Mouse (Mus musculus) neural tube, embryonic 12.5 days (tissue): Measurements from ENCODE around the gene Pcsk5. TPM values are rescaled to one million over a fixed set of nuclear protein-coding genes. Genes with fewer than 3 reads are reported as not detected.

Experiments used
- ATAC-seq: fragments of 200-750 bp; cut with Nextera tagmentation; 2 replicates; pipeline ENCODE4 v1.8.0; 2017; ENCODE audit warnings: low read depth, mild to moderate bottlenecking, moderate TSS enrichment, moderate library complexity; ENCODE audit not compliant: low FRiP score
- H3K27ac ChIP-seq: fragments of 300-500 bp; sonication (generic); 2 replicates; pipeline ENCODE4 v1.5.1; 2016
- H3K27me3 ChIP-seq: fragments of 300-500 bp; sonication (generic); replicated peaks from 2 replicates; pipeline ENCODE4 v1.6.1; 2016; ENCODE audit warnings: mild to moderate bottlenecking
- H3K36me3 ChIP-seq: fragments of 300-500 bp; sonication (generic); 2 replicates; pipeline ENCODE4 v1.6.1; 2016; ENCODE audit warnings: mild to moderate bottlenecking
- H3K4me1 ChIP-seq: fragments of 300-500 bp; sonication (generic); 2 replicates; pipeline ENCODE4 v1.6.1; 2016
- H3K4me2 ChIP-seq: fragments of 300-500 bp; sonication (generic); replicated peaks from 2 replicates; pipeline ENCODE4 v1.6.1; 2016; ENCODE audit warnings: mild to moderate bottlenecking
- H3K4me3 ChIP-seq: fragments of 300-500 bp; sonication (generic); 2 replicates; pipeline ENCODE4 v1.5.1; 2016
- H3K9ac ChIP-seq: fragments of 300-500 bp; sonication (generic); 2 replicates; pipeline ENCODE4 v1.6.1; 2016; ENCODE audit warnings: mild to moderate bottlenecking
- H3K9me3 ChIP-seq: fragments of 300-500 bp; sonication (generic); 2 replicates; pipeline ENCODE4 v1.6.1; 2016; ENCODE audit warnings: mild to moderate bottlenecking
- WGBS: fragments of 180-500 bp; shearing (Covaris S2); methylation state at CpG from one replicate; pipeline ENCODE4 v1.1.7; 2016; 5-methylcytosine and 5-hydroxymethylcytosine counted together
- polyA plus RNA-seq: library from polyadenylated mRNA; unstranded; fragments of >200 nt; fragmentation: Nextera tagmentation; extraction: Ambion mirVana; gene quantifications from 2 replicates; pipeline ENCODE4 v1.2.1, GENCODE M21; 2016

Gene Pcsk5
- polyA plus RNA-seq, 1 experiment from 2014 or later: 10.4 TPM

DNA sequence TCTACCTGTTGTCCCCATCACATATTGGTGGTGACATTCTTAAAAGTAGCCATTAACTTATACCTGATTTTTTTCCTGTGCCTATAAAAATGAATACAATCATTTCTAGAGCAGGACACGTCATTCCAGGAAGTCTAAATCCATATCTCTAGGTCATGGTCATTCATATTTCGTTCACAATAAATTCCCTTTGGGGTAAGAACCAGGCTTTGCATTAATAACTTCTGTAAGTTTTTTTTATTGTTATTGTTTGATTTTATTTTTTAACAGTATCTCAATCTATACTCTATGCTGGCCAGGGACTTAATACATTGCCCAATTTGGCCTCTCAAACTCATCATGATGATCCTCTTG lies 408.9 kb downstream of the Pcsk5 start:
- Histone ChIP-seq H3K9ac (no peak overlapping the region), H3K36me3 (no peaks in the 10 kb centered on the region), H3K27me3 (no peaks in the 10 kb centered on the region), H3K4me1 (no peaks in the 10 kb centered on the region), H3K4me2 (no peak overlapping the region), H3K27ac (no peak overlapping the region), H3K9me3 (no peaks in the 10 kb centered on the region), H3K4me3 (no peak overlapping the region)
- WGBS: 74% methylated on average over 2 of the region's 2 CpGs
- ATAC-seq: no peak

DNA sequence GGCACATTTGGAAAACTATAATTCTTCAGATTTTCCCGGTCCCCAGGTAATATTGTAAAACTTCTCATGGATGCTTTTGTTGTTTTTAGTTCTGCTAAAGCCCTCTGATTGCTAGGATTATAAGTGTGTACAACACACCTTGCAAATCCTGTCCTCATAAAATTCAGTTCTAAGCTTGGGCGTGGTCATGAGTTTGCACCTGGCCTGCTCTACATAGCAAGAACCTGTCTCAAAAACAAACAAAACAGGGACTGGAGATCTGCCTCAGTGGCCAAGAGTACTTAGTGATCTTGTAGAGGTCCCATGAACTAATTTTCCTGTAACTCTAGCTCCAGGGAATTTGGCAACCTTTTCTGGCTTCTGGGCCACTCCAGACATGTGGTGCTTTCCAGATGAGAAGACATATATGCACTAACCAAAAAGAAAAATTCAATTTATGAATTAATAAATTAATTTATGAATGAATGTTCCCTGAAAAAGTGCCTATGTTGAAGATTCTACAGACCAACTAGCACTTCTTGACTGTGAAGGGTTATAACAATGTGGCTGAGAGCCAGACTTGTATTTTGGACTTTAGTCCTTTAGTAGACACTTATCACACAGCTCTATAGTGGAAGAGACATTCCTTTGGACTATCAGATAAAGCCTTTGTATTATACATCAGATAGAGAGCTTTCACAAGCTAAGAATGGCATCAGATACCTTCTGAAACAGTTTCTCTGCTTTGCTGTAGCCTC lies 409.4 kb downstream of the Pcsk5 start:
- Histone ChIP-seq H3K4me1 (no peaks in the 10 kb centered on the region), H3K9ac (no peak overlapping the region), H3K27ac (no peak overlapping the region), H3K36me3 (no peaks in the 10 kb centered on the region), H3K4me3 (no peak overlapping the region), H3K27me3 (no peaks in the 10 kb centered on the region), H3K4me2 (no peak overlapping the region), H3K9me3 (no peaks in the 10 kb centered on the region)
- WGBS: 86% methylated on average over 2 of the region's 2 CpGs
- no peak for ATAC-seq

DNA sequence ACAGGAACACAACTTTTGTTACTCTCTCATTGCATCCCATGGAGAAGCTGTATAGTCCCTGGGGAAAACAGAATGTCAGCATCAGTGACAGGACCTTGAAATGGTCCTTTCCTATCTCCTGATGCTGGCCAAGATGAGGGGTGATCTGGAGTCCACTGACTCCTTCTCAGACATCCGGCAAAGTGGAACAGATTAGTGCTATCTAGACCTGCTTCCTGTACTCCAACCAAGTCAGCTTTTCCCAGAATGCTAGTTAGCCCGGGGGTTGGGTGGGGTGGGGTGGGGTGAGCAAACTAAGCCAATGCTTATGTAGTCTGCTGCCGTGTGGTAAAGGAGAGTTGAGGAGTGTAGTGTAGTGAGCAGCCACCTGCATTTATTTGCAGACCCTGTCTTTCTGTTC lies 414.1 kb downstream of the Pcsk5 start:
- Histone ChIP-seq H3K36me3 (no peaks in the 10 kb centered on the region), H3K9me3 (no peaks in the 10 kb centered on the region), H3K27me3 (no peaks in the 10 kb centered on the region), H3K4me1 (no peaks in the 10 kb centered on the region), H3K4me2 (no peak overlapping the region), H3K27ac (no peak overlapping the region), H3K9ac (no peak overlapping the region), H3K4me3 (no peak overlapping the region)
- WGBS: 85% methylated on average over 3 of the region's 3 CpGs
- ATAC-seq: no peak

GRCm38 (mm10) chr19:17417855-17418254 lies 419.6 kb downstream of the Pcsk5 start:
- no peak overlapping the region for H3K27ac ChIP-seq

DNA sequence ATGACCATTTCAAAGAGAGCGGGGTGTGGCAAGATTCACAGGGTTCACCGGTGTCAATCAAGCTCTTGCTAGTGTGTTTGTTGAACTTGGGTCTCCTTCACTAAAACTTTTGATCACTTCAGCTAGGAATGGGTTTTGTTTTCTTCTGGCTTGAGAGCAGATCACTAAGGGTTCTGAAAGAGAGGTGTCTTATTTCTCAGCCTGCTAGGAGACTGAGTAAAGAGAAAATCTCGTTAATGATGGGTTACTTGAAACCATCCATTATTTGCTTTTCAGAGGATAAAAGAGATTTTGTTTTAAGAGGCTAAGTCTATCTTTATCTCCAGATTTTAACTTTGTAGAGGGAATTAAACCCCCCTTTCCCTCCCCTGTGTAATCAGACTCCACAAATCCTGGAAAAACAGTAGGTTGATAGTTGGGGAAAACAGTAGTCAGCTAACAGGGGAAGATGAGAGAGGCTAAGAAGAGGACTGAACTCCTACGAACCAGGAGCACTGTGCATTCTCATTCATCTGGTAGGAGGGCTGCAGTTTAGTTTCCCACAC lies 424.4 kb downstream of the Pcsk5 start:
- H3K4me1 ChIP-seq: no peaks in the 10 kb centered on the region
- H3K9ac ChIP-seq: no peak overlapping the region
- WGBS: 75% methylated on average over 4 of the region's 4 CpGs
- H3K36me3 ChIP-seq: no peaks in the 10 kb centered on the region
- no peak overlapping the region for H3K4me3 ChIP-seq
- H3K27me3 ChIP-seq: no peaks in the 10 kb centered on the region
- ATAC-seq: no peak
- H3K4me2 ChIP-seq: no peak overlapping the region
- no peaks in the 10 kb centered on the region for H3K9me3 ChIP-seq
- H3K27ac ChIP-seq: no peak overlapping the region

More at GRCm38 (mm10) chr19:17417855-17418254, 419.6 kb downstream of the Pcsk5 start:
- Histone ChIP-seq H3K27me3 (no peaks in the 10 kb centered on the region), H3K9me3 (no peaks in the 10 kb centered on the region), H3K4me1 (no peaks in the 10 kb centered on the region), H3K4me2 (no peak overlapping the region), H3K9ac (no peak overlapping the region), H3K36me3 (no peaks in the 10 kb centered on the region), H3K4me3 (no peak overlapping the region)
- 70% methylated on average over 1 of the region's 1 CpGs for WGBS
- no peak for ATAC-seq

DNA sequence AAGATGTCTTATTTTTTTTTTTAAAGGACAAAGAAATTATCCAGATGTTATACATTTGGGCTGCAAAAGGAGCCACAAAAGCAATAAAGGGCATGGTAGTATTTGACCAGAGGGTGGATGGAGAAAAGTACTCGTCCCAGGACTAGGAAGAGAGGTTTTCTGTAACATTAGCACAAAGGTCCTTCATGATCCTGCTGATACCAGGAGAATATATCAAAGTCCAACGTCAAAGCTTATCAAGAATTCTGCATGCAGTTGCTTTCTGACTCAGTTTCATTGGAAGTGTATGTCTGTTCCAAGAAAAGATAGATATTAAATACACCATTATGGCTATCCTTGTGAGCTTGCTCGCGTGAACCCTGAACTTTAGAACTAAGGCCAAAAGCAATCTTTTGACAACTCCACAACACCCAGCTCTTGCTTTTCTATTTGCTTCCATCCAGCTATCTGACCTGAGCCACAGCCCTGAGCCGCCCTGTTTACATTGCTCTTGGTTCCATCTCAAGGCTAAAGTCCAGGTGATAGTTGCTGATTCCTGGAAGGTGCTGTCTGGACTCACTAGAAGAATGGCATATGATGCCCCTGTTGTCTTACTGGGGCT lies 426.9 kb downstream of the Pcsk5 start:
- H3K36me3 ChIP-seq: no peaks in the 10 kb centered on the region
- H3K4me2 ChIP-seq: no peak overlapping the region
- H3K9ac ChIP-seq: no peak overlapping the region
- H3K9me3 ChIP-seq: 0 out of 2 replicates have a peak, but pooled peaks cover 6% of the 10 kb centered on the region
- H3K4me3 ChIP-seq: no peak overlapping the region
- ATAC-seq: no peak
- H3K27ac ChIP-seq: no peak overlapping the region
- no peaks in the 10 kb centered on the region for H3K27me3 ChIP-seq
- WGBS: 91% methylated on average over 5 of the region's 5 CpGs
- no peaks in the 10 kb centered on the region for H3K4me1 ChIP-seq

DNA sequence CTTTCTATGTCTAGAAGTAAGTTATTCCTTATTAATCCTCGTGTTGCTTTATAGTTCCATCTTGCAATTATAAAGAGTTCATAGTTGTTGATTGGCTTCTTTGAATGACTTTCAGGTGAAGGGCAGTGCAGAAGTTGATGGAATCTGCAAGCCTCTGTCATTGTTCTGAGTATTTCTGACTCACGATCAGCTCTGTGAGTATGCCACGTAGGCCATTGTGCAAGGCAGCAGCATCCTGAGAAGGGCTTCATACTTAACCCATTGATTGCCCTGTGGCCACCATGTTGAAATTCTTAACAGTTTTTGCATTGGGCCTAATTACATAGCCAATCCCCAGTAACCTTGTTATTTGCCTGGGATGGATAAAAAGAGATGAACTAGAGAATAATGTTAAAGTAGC lies 428.1 kb downstream of the Pcsk5 start:
- no peaks in the 10 kb centered on the region for H3K27me3 ChIP-seq
- 0 out of 2 replicates have a peak, but pooled peaks cover 6% of the 10 kb centered on the region for H3K9me3 ChIP-seq
- H3K4me3 ChIP-seq: no peak overlapping the region
- H3K4me1 ChIP-seq: no peaks in the 10 kb centered on the region
- H3K9ac ChIP-seq: no peak overlapping the region
- H3K4me2 ChIP-seq: no peak overlapping the region
- WGBS: 71% methylated on average over 3 of the region's 3 CpGs
- no peaks in the 10 kb centered on the region for H3K36me3 ChIP-seq
- no peak for ATAC-seq
- H3K27ac ChIP-seq: no peak overlapping the region

- Histone ChIP-seq H3K36me3 (no peaks in the 10 kb centered on the region), H3K27me3 (no peaks in the 10 kb centered on the region), H3K4me3 (no peak overlapping the region), H3K27ac (no peak overlapping the region), H3K9me3 (0 out of 2 replicates have a peak, but pooled peaks cover 6% of the 10 kb centered on the region), H3K4me2 (no peak overlapping the region), H3K4me1 (no peaks in the 10 kb centered on the region), H3K9ac (no peak overlapping the region)
- ATAC-seq: no peak
Observed at GRCm38 (mm10) chr19:17408591-17408990, 428.8 kb downstream of the Pcsk5 start.

- no peak overlapping the region for H3K4me3 ChIP-seq
- H3K9ac ChIP-seq: no peak overlapping the region
- ATAC-seq: no peak
- no peak overlapping the region for H3K27ac ChIP-seq
- no peaks in the 10 kb centered on the region for H3K4me1 ChIP-seq
- no peaks in the 10 kb centered on the region for H3K27me3 ChIP-seq
- H3K36me3 ChIP-seq: no peaks in the 10 kb centered on the region
- no peak overlapping the region for H3K4me2 ChIP-seq
- 0 out of 2 replicates have a peak, but pooled peaks cover 6% of the 10 kb centered on the region for H3K9me3 ChIP-seq
- 91% methylated on average over 5 of the region's 5 CpGs for WGBS
Observed at GRCm38 (mm10) chr19:17406823-17407222, 430.6 kb downstream of the Pcsk5 start.

DNA sequence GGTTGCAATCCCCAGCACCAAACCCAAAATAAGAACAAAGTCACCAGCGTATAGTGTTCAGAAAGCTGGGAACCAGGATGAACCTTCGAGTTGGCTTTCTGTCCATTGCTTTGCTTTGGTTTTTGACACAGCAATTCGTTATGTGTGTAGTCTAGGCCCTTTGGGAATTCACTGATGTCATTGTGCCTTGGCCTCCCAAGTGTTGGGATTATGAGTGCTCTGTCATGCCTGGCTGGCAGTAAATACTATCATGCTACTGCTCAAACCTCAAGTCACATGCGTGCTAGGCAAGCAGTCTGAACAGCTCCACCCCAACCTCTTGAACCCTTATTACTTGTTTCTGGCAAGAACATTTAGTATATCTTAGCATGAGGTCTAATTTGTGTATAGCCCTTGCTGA lies 434.3 kb downstream of the Pcsk5 start:
- H3K4me3 ChIP-seq: no peak overlapping the region
- H3K27ac ChIP-seq: no peak overlapping the region
- no peaks in the 10 kb centered on the region for H3K4me1 ChIP-seq
- no peak overlapping the region for H3K4me2 ChIP-seq
- WGBS: 89% methylated on average over 4 of the region's 4 CpGs
- 0 out of 2 replicates have a peak, but pooled peaks cover 6% of the 10 kb centered on the region for H3K9me3 ChIP-seq
- ATAC-seq: no peak
- H3K9ac ChIP-seq: no peak overlapping the region
- H3K27me3 ChIP-seq: no peaks in the 10 kb centered on the region
- H3K36me3 ChIP-seq: peaks cover 19% of the 10 kb centered on the region

DNA sequence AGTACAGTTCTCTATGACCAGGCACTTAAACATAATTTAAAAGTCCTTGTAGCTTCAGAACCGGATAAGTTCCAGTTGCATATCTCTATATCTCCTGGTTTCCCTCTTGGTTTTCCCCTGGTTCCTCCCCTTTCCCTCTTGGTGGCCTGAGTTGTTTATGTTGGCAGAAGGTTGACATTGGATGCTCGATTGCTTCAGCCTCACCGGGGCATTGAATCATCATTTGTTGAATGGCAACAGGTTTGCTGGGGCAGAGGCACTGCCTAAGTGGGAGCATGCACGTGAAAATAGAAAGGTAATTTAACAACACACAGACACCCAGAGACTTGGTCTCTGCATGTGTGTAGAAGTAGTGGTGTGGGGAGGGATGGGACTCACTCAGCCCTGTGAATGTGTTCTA lies 436.9 kb downstream of the Pcsk5 start:
- ATAC-seq: no peak
- no peaks in the 10 kb centered on the region for H3K9me3 ChIP-seq
- WGBS: 85% methylated on average over 4 of the region's 4 CpGs
- peaks cover 19% of the 10 kb centered on the region for H3K36me3 ChIP-seq
- H3K4me2 ChIP-seq: no peak overlapping the region
- H3K4me3 ChIP-seq: no peak overlapping the region
- H3K27ac ChIP-seq: no peak overlapping the region
- H3K27me3 ChIP-seq: no peaks in the 10 kb centered on the region
- H3K9ac ChIP-seq: no peak overlapping the region
- H3K4me1 ChIP-seq: no peaks in the 10 kb centered on the region

DNA sequence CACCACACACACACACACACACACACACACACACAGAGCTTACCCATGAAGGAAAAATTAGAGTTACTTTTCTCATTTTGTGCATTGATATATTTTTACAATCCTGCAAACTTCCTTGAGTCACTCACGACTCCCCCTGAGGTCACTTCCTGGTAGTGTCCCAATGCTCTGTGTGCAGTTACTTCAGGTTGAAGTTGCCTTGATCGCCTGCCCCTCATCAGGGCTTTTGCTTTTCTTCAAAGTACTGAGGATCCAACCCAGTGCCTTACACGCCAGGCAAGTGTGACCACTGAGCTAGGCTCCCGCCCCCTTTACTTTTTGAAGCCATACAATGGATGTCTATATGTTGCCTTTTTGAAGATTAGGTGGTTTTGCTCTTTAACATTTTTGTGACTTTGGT lies 437.5 kb downstream of the Pcsk5 start:
- Histone ChIP-seq H3K27me3 (no peaks in the 10 kb centered on the region), H3K4me3 (no peak overlapping the region), H3K9me3 (no peaks in the 10 kb centered on the region), H3K27ac (no peak overlapping the region), H3K4me2 (no peak overlapping the region), H3K9ac (no peak overlapping the region), H3K36me3 (peaks cover 19% of the 10 kb centered on the region), H3K4me1 (peaks cover 3% of the 10 kb centered on the region; the same call in 1 of the 2 replicates)
- no peak for ATAC-seq
- 86% methylated on average over 4 of the region's 4 CpGs for WGBS

DNA sequence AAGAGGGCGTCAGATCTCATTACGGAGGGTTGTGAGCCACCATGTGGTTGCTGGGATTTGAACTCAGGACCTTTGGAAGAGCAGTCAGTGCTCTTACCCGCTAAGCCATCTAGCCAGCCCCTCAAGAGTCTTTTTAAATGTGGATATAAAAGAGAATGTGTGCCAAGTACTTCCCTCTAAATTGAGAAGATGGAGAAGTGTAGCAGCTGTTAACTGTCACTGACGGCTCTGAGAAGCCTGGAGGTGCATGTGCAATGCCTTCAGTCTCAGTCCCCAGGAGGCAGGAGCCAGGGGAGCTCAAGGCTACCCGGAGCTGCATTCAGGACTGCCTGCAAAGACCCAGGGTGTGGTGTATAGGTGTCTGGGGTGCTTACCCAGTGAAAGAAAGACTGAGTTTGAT lies 439.5 kb downstream of the Pcsk5 start:
- Histone ChIP-seq H3K4me2 (no peak overlapping the region), H3K9ac (no peak overlapping the region), H3K4me1 (peaks cover 9% of the 10 kb centered on the region), H3K27ac (no peak overlapping the region), H3K9me3 (no peaks in the 10 kb centered on the region), H3K27me3 (no peaks in the 10 kb centered on the region), H3K4me3 (no peak overlapping the region), H3K36me3 (peaks cover 19% of the 10 kb centered on the region)
- WGBS: 83% methylated on average over 5 of the region's 5 CpGs
- no peak for ATAC-seq
